Mouse (Mus musculus) hindbrain, postnatal 0 days (tissue): ENCODE measurements at regions not wholly inside any gene's neighbourhood (a gene's known extent, or its start where the extent isn't known, plus 50 kb on each side); places are given as distances from the start of the nearest gene placed in this dataset.

Experiments
- ATAC-seq: fragments of 200-750 bp; cut with Nextera tagmentation; 2 replicates; pipeline ENCODE4 v1.8.0; 2017; ENCODE audit warnings: mild to moderate bottlenecking, moderate TSS enrichment, moderate library complexity
- DNase-seq: peaks from one replicate; pipeline ENCODE4 v3.0.0-alpha.2; 2015; ENCODE audit warnings: low spot score
- H3K27ac ChIP-seq: fragments of 300-500 bp; sonication (generic); 2 replicates; pipeline ENCODE4 v1.5.1; 2014; ENCODE audit warnings: mild to moderate bottlenecking
- H3K27me3 ChIP-seq: fragments of 300-500 bp; sonication (generic); 2 replicates; pipeline ENCODE4 v1.6.1; 2014; ENCODE audit warnings: low read length, mixed read lengths; ENCODE audit not compliant: insufficient read depth
- H3K36me3 ChIP-seq: fragments of 300-500 bp; sonication (generic); 2 replicates; pipeline ENCODE4 v1.6.1; 2014; ENCODE audit warnings: low read length, mixed read lengths; ENCODE audit not compliant: insufficient read depth
- H3K4me1 ChIP-seq: fragments of 300-500 bp; sonication (generic); 2 replicates; pipeline ENCODE4 v1.6.1; 2014; ENCODE audit warnings: antibody characterized with exemption, low read length, mixed read lengths; ENCODE audit not compliant: insufficient read depth
- H3K4me2 ChIP-seq: fragments of 300-500 bp; sonication (generic); 2 replicates; pipeline ENCODE4 v1.6.1; 2014; ENCODE audit warnings: low read depth, mild to moderate bottlenecking, low read length, moderate library complexity, mixed read lengths
- H3K4me3 ChIP-seq: fragments of 300-500 bp; sonication (generic); 2 replicates; pipeline ENCODE4 v1.5.1; 2014; ENCODE audit warnings: low read length
- H3K9ac ChIP-seq: fragments of 300-500 bp; sonication (generic); replicated peaks from 2 replicates; pipeline ENCODE4 v1.6.1; 2014; ENCODE audit warnings: mild to moderate bottlenecking, low read length, moderate library complexity, mixed read lengths
- H3K9me3 ChIP-seq: fragments of 300-500 bp; sonication (generic); 2 replicates; pipeline ENCODE4 v1.6.1; 2016; ENCODE audit warnings: low read length, mixed read lengths
- CTCF ChIP-seq: IDR thresholded peaks from 2 replicates; pipeline ENCODE4 v1.5.1; 2016; ENCODE audit warnings: antibody characterized with exemption, control low read depth, low read depth
- WGBS: fragments of 180-500 bp; shearing (Covaris S2); extraction: QIAGEN DNeasy Blood & Tissue Kit; methylation state at CpG from one replicate; pipeline ENCODE4 v1.1.7; 2014; 5-methylcytosine and 5-hydroxymethylcytosine counted together

DNA sequence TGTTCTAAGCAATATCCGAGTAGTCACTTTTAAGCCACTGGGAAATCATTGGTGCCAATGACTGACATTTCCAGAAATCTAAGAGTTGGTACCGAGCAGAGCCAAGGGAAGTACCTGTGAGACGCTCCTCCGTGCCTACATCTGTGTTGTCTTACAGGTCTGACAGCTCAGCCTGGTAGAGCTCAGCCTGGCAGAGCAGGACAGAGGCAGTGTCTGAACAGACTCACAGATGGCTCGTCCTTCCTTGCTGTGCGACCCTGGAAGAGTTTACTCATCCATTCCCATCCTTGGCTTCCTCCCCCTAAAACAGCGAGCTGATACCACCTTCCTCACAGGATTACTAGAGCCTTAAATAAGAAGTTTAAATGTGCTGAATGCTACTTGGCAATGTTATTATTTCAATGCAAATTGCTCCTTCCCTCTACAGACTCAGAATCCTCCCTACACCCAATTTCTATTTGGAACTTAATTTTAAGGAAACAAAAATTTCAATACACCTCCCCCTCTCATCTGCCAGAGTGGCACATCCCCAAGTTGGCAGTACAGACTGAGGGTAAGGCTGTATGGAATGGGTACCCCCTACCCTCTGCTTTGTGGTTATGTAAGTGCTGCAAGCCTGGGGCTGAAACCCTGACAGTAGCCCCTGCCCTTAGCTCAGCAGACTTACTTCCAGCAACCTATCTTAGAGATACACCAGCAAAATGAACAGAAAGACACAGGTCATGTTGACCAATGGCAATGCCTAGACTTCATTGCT, 119.9 kb upstream of the Cacna2d3 start:
- ATAC-seq (peak; percentile 69; the same call in 1 of the 2 replicates), DNase-seq (peak; percentile 46)
- Histone ChIP-seq H3K4me3 (no peak overlapping the region), H3K9ac (no peak overlapping the region), H3K27ac (0 out of 2 replicates have a peak overlapping the region, but pooled peaks have one; percentile 2), H3K4me1 (no peaks in the 10 kb centered on the region), H3K4me2 (no peak overlapping the region), H3K9me3 (no peaks in the 10 kb centered on the region), H3K36me3 (no peaks in the 10 kb centered on the region), H3K27me3 (no peaks in the 10 kb centered on the region)
- 61% methylated on average over 7 of the region's 7 CpGs for WGBS
- TF ChIP-seq CTCF, result no peak

DNA sequence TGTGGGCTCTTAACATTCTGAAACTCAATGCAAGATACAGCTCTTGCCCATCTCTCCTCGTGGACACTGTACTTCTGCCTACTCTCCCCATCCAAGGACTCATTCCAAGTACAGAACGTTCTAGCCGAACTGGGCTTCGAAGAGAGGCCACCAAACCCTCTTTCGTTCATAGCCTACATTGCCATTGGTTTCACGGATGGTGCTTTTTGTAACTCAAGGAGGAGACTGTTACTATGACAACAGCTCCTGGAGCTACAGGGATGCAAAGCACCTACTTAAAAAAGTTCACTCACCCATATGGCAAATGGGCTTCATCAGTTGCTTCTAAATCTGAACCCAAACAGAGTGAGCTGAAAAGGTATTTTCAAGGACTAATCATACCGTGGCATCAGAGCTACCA, 120.4 kb upstream of the Selenok start:
- DNase-seq, result peak; percentile 13
- TF ChIP-seq CTCF, result no peak
- WGBS, result 68% methylated on average over 7 of the region's 7 CpGs
- no peaks in the 10 kb centered on the region for H3K27me3 ChIP-seq
- H3K4me1 ChIP-seq, result no peaks in the 10 kb centered on the region
- H3K9me3 ChIP-seq, result no peaks in the 10 kb centered on the region
- no peak overlapping the region for H3K4me3 ChIP-seq
- no peak overlapping the region for H3K27ac ChIP-seq
- no peak overlapping the region for H3K4me2 ChIP-seq
- H3K36me3 ChIP-seq, result no peaks in the 10 kb centered on the region
- ATAC-seq, result no peak
- no peak overlapping the region for H3K9ac ChIP-seq

DNA sequence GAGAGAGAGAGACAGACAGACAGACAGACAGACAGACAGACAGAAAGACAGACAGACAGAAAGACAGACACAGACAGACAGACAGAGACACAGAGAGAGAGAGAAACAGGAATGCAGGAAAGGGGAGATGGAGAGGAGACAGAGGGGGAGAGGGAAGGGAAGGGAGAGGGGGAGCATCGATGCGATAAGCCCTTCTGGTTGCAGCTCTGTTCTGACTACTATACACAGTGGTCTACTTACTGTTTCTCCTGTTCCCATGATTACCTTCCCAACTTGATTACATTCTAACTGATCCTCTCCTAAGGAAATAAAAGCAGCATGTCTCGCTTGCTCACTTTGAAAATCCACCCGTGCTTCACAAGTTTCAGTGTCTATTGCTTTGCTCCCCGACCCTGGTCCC, 116.8 kb upstream of the Selenok start:
- Histone ChIP-seq H3K4me3 (no peak overlapping the region), H3K4me2 (no peak overlapping the region), H3K4me1 (no peaks in the 10 kb centered on the region), H3K9me3 (no peaks in the 10 kb centered on the region), H3K27ac (no peak overlapping the region), H3K36me3 (no peaks in the 10 kb centered on the region), H3K27me3 (no peaks in the 10 kb centered on the region), H3K9ac (no peak overlapping the region)
- no peak for TF ChIP-seq CTCF
- no peak for ATAC-seq
- DNase-seq, result no peak
- 61% methylated on average over 5 of the region's 5 CpGs for whole genome bisulfite sequencing

DNA sequence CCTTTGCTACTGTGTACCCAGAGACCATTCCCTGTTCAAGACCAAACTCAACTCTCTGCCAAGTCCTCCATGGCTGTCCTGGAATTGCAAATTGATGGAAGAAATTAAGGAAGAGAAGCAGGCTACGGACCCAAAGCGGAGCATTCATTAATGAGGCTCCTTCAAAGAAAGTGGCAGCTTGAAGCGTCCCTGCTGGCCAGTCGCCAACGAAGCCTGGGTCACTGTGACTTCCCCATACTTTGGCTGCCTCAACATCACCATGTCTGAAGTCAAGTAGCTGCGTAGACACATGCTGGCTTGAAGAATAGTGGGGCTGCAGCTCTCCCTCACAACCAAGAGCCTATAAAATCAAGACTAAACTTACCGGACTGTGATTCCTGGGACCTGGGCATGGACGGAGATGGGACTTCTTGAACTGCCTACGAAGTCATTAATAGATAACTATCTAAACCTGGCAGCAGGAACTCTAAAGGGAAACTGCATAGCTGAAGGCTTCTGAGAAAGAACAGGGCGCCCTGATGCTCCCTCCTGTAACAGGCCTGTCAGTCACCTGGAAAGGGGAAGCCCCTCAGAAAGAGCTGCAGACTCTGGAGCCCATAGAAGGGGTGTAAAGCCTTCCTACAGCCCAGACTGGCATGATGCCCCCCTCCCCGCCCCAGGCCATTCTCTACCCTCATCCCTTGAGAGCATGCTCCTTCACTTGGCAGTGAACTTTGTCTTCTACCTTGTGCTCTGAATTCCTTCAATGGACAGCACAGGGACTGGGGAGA, 116.0 kb upstream of the Selenok start:
- Histone ChIP-seq H3K4me1 (no peaks in the 10 kb centered on the region), H3K4me2 (no peak overlapping the region), H3K9ac (no peak overlapping the region), H3K36me3 (no peaks in the 10 kb centered on the region), H3K27ac (no peak overlapping the region), H3K27me3 (no peaks in the 10 kb centered on the region), H3K9me3 (no peaks in the 10 kb centered on the region), H3K4me3 (no peak overlapping the region)
- no peak for TF ChIP-seq CTCF
- 50% methylated on average over 11 of the region's 11 CpGs for WGBS
- peak; percentile 41 for DNase-seq
- ATAC-seq, result no peak

DNA sequence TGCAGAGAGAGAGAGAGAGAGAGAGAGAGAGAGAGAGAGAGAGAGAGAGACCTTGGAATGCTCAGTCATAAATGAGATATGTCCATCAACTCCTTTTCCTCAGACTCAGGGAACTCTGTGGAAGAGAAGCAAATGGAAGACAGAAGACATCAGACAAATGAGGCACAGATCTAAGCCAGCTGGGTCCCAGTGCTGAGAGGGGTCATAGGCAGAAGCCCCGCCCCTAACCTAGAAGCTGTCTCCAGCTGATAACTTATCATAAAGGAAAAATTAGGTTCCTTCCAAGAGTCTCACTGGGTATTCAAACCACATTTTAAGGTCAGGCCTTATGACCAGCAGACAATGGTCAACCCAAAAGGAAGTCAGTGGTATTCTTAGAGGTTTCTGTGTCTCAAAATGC, 106.1 kb upstream of the Selenok start:
- H3K4me1 ChIP-seq, result no peaks in the 10 kb centered on the region
- H3K27me3 ChIP-seq, result no peaks in the 10 kb centered on the region
- DNase-seq (no peak), ATAC-seq (no peak)
- no peak overlapping the region for H3K4me3 ChIP-seq
- WGBS, result 100% methylated on average over 1 of the region's 1 CpGs
- no peaks in the 10 kb centered on the region for H3K9me3 ChIP-seq
- no peak overlapping the region for H3K9ac ChIP-seq
- no peak for TF ChIP-seq CTCF
- no peak overlapping the region for H3K27ac ChIP-seq
- H3K36me3 ChIP-seq, result no peaks in the 10 kb centered on the region
- no peak overlapping the region for H3K4me2 ChIP-seq

DNA sequence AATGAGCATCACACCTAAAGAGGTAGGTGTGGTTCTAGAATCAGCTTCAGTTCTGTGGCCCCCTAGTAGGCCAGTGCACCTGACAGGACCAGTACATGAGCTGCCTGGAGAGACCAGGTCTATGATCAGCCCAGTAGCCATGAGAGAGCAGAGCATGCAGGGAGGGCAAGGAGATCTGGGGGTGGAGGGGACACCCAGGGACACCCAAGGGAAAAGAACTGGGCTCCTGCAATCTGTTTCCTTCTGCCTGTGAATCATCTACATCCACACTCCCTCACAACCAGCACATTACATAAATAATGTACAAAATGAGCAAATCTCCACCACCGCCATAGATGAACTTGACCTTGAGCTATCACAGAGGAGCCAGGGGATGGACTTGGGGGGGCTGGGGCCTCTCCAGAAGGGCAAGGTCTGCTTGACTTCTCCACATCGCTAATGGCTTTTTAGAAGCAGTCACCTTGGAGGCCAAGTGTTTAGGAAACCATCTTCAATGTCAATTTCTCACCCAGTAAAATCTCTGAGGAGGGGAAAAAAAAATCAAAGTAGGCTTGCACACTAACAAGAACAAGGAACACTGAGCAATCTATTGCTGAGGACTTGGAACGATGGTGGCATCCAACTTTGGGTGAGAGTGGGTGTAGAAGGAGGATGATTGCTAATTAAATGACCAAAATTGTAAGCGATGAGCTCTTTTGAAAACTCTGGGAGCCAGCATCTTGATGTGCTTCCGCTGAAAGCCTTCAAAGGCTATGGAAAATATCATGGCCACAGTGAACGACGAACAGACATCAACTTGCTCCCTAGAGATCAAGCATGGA, 101.4 kb upstream of the Selenok start:
- H3K9me3 ChIP-seq, result no peaks in the 10 kb centered on the region
- H3K4me3 ChIP-seq, result no peak overlapping the region
- H3K4me2 ChIP-seq, result no peak overlapping the region
- no peaks in the 10 kb centered on the region for H3K36me3 ChIP-seq
- no peak overlapping the region for H3K9ac ChIP-seq
- no peaks in the 10 kb centered on the region for H3K27me3 ChIP-seq
- DNase-seq (no peak), ATAC-seq (no peak)
- WGBS, result 91% methylated on average over 7 of the region's 7 CpGs
- TF ChIP-seq CTCF, result no peak
- no peaks in the 10 kb centered on the region for H3K4me1 ChIP-seq
- no peak overlapping the region for H3K27ac ChIP-seq
